Mouse (Mus musculus) layer of hippocampus, adult 6 months (tissue): ENCODE data around the gene Dnmt3b. TPM values are rescaled to one million over a fixed set of nuclear protein-coding genes. Genes with fewer than 3 reads are reported as not detected.

Experiments
- long read RNA-seq, 2 experiments: library from polyadenylated mRNA; unstranded; transcript quantifications; one replicate each; pipeline ENCODE4 v2.0.0; 2019 to 2020
- polyA plus RNA-seq: library from polyadenylated mRNA; unstranded; fragments of <200 nt; fragmentation: Nextera tagmentation; gene quantifications from 2 replicates; pipeline ENCODE4 v1.2.3, GENCODE M21; 2021

The Dnmt3b gene
- 0.15 and 0.25 TPM in 2 replicates for polyA plus RNA-seq
- long read RNA-seq, experiment 1, result 0 reads
- long read RNA-seq, experiment 2, partial matches to known transcripts, result 2 of 5 reads
- long read RNA-seq, experiment 2, other reads (novel, unspliced or antisense), result 3 of 5 reads

GRCm38 (mm10) chr2:153649298-153650013 is at the start of gene Dnmt3b:
Gene Dnmt3b, plus strand, starts transcription at chr2:153649450.

GRCm38 (mm10) chr2:153631976-153632870 is 17.0 kb upstream of the Dnmt3b start, which contains the start of gene Commd7:
Gene Commd7, minus strand, starts transcription at chr2:153632781.

GRCm38 (mm10) chr2:153696352-153696751 is 47.1 kb downstream of the Dnmt3b start, which contains the start of gene Dnmt3c:
Gene Dnmt3c, plus strand, starts transcription at chr2:153696652.

Other genes with a start within 250 kb of the Dnmt3b start
- not detected in 2 replicates for gene 4930404H24Rik, start 156.7 kb upstream of the Dnmt3b start, polyA plus RNA-seq
- gene Nol4l, start 119.5 kb upstream of the Dnmt3b start, polyA plus RNA-seq, result 11.7 and 14.4 TPM in 2 replicates
- gene Commd7, start 16.7 kb upstream of the Dnmt3b start, polyA plus RNA-seq, result 28.8 and 32.3 TPM in 2 replicates
- not detected in 2 replicates for gene Dnmt3c, start 47.2 kb downstream of the Dnmt3b start, polyA plus RNA-seq
- gene Mapre1, start 91.8 kb downstream of the Dnmt3b start, polyA plus RNA-seq, result 102 and 104 TPM in 2 replicates
- not detected in 2 replicates for gene Efcab8, start 130.5 kb downstream of the Dnmt3b start, polyA plus RNA-seq
- not detected in 2 replicates for gene Sun5, start 221.6 kb downstream of the Dnmt3b start, polyA plus RNA-seq
- not detected in 2 replicates for gene Bpifb2, start 225.6 kb downstream of the Dnmt3b start, polyA plus RNA-seq